Mouse (Mus musculus): ENCODE measurements around the gene Hus1b. TPM values are rescaled to one million over a fixed set of nuclear protein-coding genes. Genes with fewer than 3 reads are reported as not detected.

The Hus1b gene
- total and polyA plus RNA-seq, 3 experiments = 0.08 to 0.19 TPM; not detected in 1

DNA sequence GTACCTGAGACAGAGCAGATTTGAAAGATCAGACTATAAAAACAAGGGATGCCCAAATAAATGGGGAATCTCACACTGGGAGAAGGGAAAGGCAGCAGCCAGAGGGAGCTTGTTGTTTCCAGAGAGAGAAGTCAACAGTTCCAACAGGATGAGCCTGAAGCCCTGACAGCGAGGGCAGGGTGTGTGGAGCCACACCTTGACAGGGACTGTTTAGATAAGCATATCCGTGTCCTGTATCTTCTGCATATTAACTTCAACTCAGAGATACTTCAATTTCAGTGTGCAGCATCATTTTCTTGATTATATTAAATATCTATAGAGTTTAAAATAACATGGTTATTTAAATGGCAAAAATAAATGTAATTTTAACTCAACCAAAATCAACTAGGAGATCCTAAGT is 13.2 kb upstream of the Hus1b start:
- H3K36me3 ChIP-seq (ENCODE audit: control insufficient read depth in 1 of 2, insufficient read depth in 2 of 2, low read length in 2 of 2) = peaks cover 5 to 8% of the 10 kb centered on the region in 2 experiments
- H3K9me3 ChIP-seq (replicated peaks; ENCODE audit: insufficient read depth, low read length) = no peaks in the 10 kb centered on the region
- no peak overlapping the region for H3K4me3 ChIP-seq (ENCODE audit: control insufficient read depth in 1 of 2, insufficient read depth in 1 of 2, low read depth in 2 of 2, low read length in 2 of 2)
- no peak overlapping the region for H3K9ac ChIP-seq (ENCODE audit: control insufficient read depth, low read depth, low read length, poor library complexity, severe bottlenecking)
- DNase-seq (ENCODE audit: low read depth, low spot score) = no peak
- H3K27ac ChIP-seq (ENCODE audit: control insufficient read depth, low read depth, low read length) = no peak overlapping the region
- peaks cover 12% of the 10 kb centered on the region; the same call in 1 of the 2 replicates for H3K79me2 ChIP-seq (ENCODE audit: control insufficient read depth, insufficient read depth, low read length, poor library complexity)
- H3K4me1 ChIP-seq (ENCODE audit: control insufficient read depth in 1 of 2, insufficient read depth in 2 of 2, low read length in 2 of 2) = peaks cover 0 to 5% of the 10 kb centered on the region in 2 experiments; a peak in 2 of 4 replicates
- no peaks in the 10 kb centered on the region for H3K27me3 ChIP-seq (ENCODE audit: control insufficient read depth in 1 of 2, insufficient read depth in 2 of 2, low read length in 2 of 2)
- no peak for TF ChIP-seq E2F4 (IDR thresholded peaks at IDR 0.05; ENCODE audit: borderline replicate concordance, low read depth, low read length)
- no peak for TF ChIP-seq GATA1 (IDR thresholded peaks at IDR 0.05; ENCODE audit: low read depth, low read length)
- no peak for TF ChIP-seq SIN3A (IDR thresholded peaks at IDR 0.05; ENCODE audit: low read length)
- TF ChIP-seq CTCF (IDR thresholded peaks at IDR 0.05 in 2 of 3, conservative IDR thresholded peaks at IDR 0.05 in 1 of 3; ENCODE audit: control insufficient read depth in 1 of 3, insufficient read depth in 1 of 3, low read depth in 2 of 3, low read length in 3 of 3, poor library complexity in 1 of 3, severe bottlenecking in 1 of 3) = no peak
- TF ChIP-seq POLR2AphosphoS5 (IDR thresholded peaks at IDR 0.05; ENCODE audit: borderline replicate concordance, low read depth, low read length) = no peak
- no peak for TF ChIP-seq MAFK (IDR thresholded peaks at IDR 0.05; ENCODE audit: borderline replicate concordance, low read depth, low read length)
- TF ChIP-seq SMC3 (IDR thresholded peaks at IDR 0.05; ENCODE audit: low read depth, low read length) = no peak
- no peak for TF ChIP-seq TBP (IDR thresholded peaks at IDR 0.05; ENCODE audit: low read depth, low read length)
- TF ChIP-seq USF1 (IDR thresholded peaks at IDR 0.05; ENCODE audit: low read depth, low read length) = no peak
- no peak for TF ChIP-seq GABPA (IDR thresholded peaks at IDR 0.05; ENCODE audit: low read depth, low read length)

DNA sequence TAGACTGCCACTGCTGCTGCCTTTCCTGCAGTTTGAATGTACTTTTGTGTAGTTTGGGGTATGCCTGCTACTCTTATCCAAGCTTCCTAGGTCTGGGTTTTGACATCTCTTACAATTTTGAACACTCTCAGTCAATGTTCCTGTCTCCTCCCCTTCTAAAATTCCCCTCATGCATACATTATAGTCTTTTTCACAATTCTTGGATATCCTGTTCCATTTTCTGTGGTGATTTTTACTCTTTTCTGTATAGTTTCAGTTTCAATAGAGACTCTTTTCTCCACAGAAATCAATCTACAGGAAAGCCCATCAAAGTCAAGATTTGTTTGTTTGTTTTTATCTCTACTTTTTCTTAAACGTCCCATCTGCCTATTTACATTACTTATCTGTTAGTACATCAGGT is 6.0 kb upstream of the Hus1b start:
- Histone ChIP-seq H3K27me3 (ENCODE audit: control insufficient read depth in 1 of 2, insufficient read depth in 2 of 2, low read length in 2 of 2) (no peaks in the 10 kb centered on the region), H3K9ac (ENCODE audit: control insufficient read depth, low read depth, low read length, poor library complexity, severe bottlenecking) (no peak overlapping the region), H3K36me3 (ENCODE audit: control insufficient read depth in 1 of 2, insufficient read depth in 2 of 2, low read length in 2 of 2) (peaks cover 0 to 3% of the 10 kb centered on the region in 2 experiments; a peak in 3 of 4 replicates), H3K9me3 (replicated peaks; ENCODE audit: insufficient read depth, low read length) (no peaks in the 10 kb centered on the region), H3K4me1 (ENCODE audit: control insufficient read depth in 1 of 2, insufficient read depth in 2 of 2, low read length in 2 of 2) (0 out of 4 replicates have a peak, but pooled peaks cover 0 to 4% of the 10 kb centered on the region in 2 experiments), H3K4me3 (ENCODE audit: control insufficient read depth in 1 of 2, insufficient read depth in 1 of 2, low read depth in 2 of 2, low read length in 2 of 2) (no peak overlapping the region), H3K27ac (ENCODE audit: control insufficient read depth, low read depth, low read length) (no peak overlapping the region), H3K79me2 (ENCODE audit: control insufficient read depth, insufficient read depth, low read length, poor library complexity) (peaks cover 2% of the 10 kb centered on the region; the same call in 1 of the 2 replicates)
- TF ChIP-seq BHLHE40 (IDR thresholded peaks at IDR 0.05; ENCODE audit: borderline replicate concordance, low read depth, low read length) (no peak), MYB (IDR thresholded peaks at IDR 0.05; ENCODE audit: low read depth, low read length) (no peak), SIN3A (IDR thresholded peaks at IDR 0.05; ENCODE audit: low read length) (no peak), ZMIZ1 (IDR thresholded peaks at IDR 0.05; ENCODE audit: low read depth, low read length) (no peak), MYC (IDR thresholded peaks at IDR 0.05; ENCODE audit: low read depth, low read length) (no peak), KAT2A (conservative IDR thresholded peaks at IDR 0.05; ENCODE audit: low read depth, low read length) (no peak)
- no peak for DNase-seq (ENCODE audit: low read depth, low spot score)

DNA sequence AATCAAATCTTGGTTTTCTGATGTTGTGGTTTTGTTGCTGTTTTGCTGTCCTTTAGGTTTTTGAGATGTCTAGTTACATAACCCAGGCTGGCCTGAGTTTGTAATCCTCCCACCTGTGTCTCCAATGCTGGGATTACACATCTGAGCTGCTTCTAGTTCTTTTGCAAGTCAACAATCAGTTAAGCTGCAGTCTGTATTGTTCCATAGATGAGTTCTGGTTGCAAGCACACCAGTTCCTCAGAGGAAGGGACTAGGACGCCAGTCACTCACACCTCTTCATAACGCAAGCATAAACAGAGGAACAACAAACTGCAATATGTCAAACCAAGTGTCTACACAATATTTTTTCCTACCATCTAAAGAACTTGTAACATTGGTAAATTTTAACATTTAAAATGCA is 4.5 kb upstream of the Hus1b start:
- H3K9me3 ChIP-seq (replicated peaks; ENCODE audit: insufficient read depth, low read length) = no peaks in the 10 kb centered on the region
- TF ChIP-seq NRF1 (IDR thresholded peaks at IDR 0.05; ENCODE audit: insufficient read depth, low read depth, low read length, poor library complexity, severe bottlenecking) = no peak
- H3K4me1 ChIP-seq (ENCODE audit: control insufficient read depth in 1 of 2, insufficient read depth in 2 of 2, low read length in 2 of 2) = peaks cover 0 to 11% of the 10 kb centered on the region in 2 experiments; a peak in 1 of 4 replicates
- H3K79me2 ChIP-seq (ENCODE audit: control insufficient read depth, insufficient read depth, low read length, poor library complexity) = peaks cover 2% of the 10 kb centered on the region; the same call in 1 of the 2 replicates
- no peak overlapping the region for H3K27ac ChIP-seq (ENCODE audit: control insufficient read depth, low read depth, low read length)
- H3K36me3 ChIP-seq (ENCODE audit: control insufficient read depth in 1 of 2, insufficient read depth in 2 of 2, low read length in 2 of 2) = peaks cover under 1 to 3% of the 10 kb centered on the region in 2 experiments; a peak in 3 of 4 replicates
- no peak overlapping the region for H3K9ac ChIP-seq (ENCODE audit: control insufficient read depth, low read depth, low read length, poor library complexity, severe bottlenecking)
- no peak for DNase-seq (ENCODE audit: low read depth, low spot score)
- no peak overlapping the region for H3K4me3 ChIP-seq (ENCODE audit: control insufficient read depth in 1 of 2, insufficient read depth in 1 of 2, low read depth in 2 of 2, low read length in 2 of 2)
- H3K27me3 ChIP-seq (ENCODE audit: control insufficient read depth in 1 of 2, insufficient read depth in 2 of 2, low read length in 2 of 2) = no peaks in the 10 kb centered on the region

Measured in MEL (cell line).